Mouse (Mus musculus): ENCODE measurements around the gene Alkbh6.
A peak's percentile ranks its signal among the peaks of the same experiment; 100 is the strongest.

DNA sequence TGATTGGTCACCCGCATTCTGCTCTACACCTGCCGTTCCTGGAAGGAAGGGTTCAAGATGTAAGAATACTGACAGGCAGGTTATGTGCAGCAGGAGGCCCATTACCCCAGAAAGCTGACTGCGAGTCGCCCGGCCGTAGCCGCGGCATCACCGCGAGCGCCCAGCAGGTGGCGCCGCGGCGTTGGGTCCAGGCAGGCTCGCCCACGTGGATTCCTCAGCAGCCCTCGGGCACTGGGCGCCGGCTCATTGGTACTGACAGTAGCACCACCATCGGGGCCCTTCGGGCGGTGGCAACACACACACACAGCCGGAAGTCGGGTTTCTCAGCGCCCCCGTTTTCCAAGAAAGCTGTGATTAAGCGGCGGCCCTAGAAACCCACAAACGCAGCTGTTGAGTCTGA lies 39.3 kb downstream of the Alkbh6 start:
- TF ChIP-seq CTCF (IDR thresholded peaks at IDR 0.05; ENCODE audit: borderline replicate concordance, insufficient read depth, low read length), result peak; percentile 56
- TF ChIP-seq POLR2A (IDR thresholded peaks at IDR 0.05; ENCODE audit: low read depth, low read length), result no peak

Measured in embryonic fibroblast, embryonic 13.5 days (primary cell).